Mouse (Mus musculus) stomach, postnatal 0 days (tissue): ENCODE measurements around the gene Xkr7.

Experiments used
- CTCF ChIP-seq: IDR thresholded peaks from 2 replicates; pipeline ENCODE4 v1.5.1; 2016; ENCODE audit warnings: antibody characterized with exemption, low read depth, mild to moderate bottlenecking, moderate library complexity
- EP300 ChIP-seq: optimal IDR thresholded peaks from 2 replicates; pipeline ENCODE3; 2016; ENCODE audit warnings: antibody characterized with exemption

DNA sequence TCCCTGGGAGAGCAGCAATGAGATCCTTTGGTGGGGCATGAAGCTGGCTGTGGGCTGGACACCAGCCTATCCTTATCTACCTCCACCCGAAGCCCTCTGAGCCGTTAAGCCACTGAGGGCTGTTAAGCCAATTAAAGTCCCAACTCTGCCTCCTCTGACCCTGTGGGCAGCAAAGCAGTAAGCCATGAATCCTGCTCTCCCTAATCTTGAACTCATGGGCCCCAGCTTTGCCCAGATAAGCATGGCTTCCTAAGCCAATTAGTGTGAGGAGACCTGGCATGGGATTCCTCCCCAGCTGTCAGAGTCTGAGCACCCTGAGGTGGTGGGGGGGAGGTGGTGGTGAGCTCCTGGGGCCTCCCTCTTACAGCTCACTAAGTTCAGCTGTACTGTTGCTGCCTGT lies 5.0 kb downstream of the Xkr7 start:
- no peak for TF ChIP-seq EP300
- no peak for TF ChIP-seq CTCF
